Mouse (Mus musculus) ES-CJ7 (cell line): ENCODE results near the gene Lctl.
"Not testable (repeated sequence)": the region's sequence is repeated elsewhere in the genome, so short reads cannot be mapped to it uniquely, and the experiment has no call there.

Experiments
- DNase-seq: peaks from one replicate; pipeline ENCODE4 v3.0.0; 2011; ENCODE audit warnings: low read depth, low spot score

The Lctl gene

GRCm38 (mm10) chr9:64120584-64121277, 3.8 kb downstream of the Lctl start:
- peak; percentile 90 for DNase-seq

GRCm38 (mm10) chr9:64122601-64123000, 5.7 kb downstream of the Lctl start:
- peak; percentile 96 for DNase-seq

- DNase-seq, result peak; percentile 79
Measured at GRCm38 (mm10) chr9:64124846-64125245, 7.9 kb downstream of the Lctl start.

GRCm38 (mm10) chr9:64125307-64125706, 8.4 kb downstream of the Lctl start:
- peak; percentile 46 for DNase-seq

- DNase-seq, result no peak
Measured at GRCm38 (mm10) chr9:64126121-64126520, 9.2 kb downstream of the Lctl start.

- DNase-seq, result no peak
Measured at GRCm38 (mm10) chr9:64131623-64132022, 14.7 kb downstream of the Lctl start.

- DNase-seq, result peak; percentile 59
Measured at GRCm38 (mm10) chr9:64138896-64139295, 21.9 kb downstream of the Lctl start.

- DNase-seq, result no peak
Measured at GRCm38 (mm10) chr9:64139879-64140278, 22.9 kb downstream of the Lctl start.

GRCm38 (mm10) chr9:64156641-64157040, 39.7 kb downstream of the Lctl start:
- DNase-seq, result no peak

- no peak for DNase-seq
Measured at GRCm38 (mm10) chr9:64160471-64160870, 43.5 kb downstream of the Lctl start.

GRCm38 (mm10) chr9:64169967-64170366, 53.0 kb downstream of the Lctl start:
- DNase-seq, result not testable (repeated sequence)

GRCm38 (mm10) chr9:64172145-64172815, 55.3 kb downstream of the Lctl start:
- no peak for DNase-seq

- peak; percentile 89 for DNase-seq
Measured at GRCm38 (mm10) chr9:64172816-64173665, 56.1 kb downstream of the Lctl start, which contains the start of the genes Zwilch and Rpl4. TSS of gene Zwilch (minus strand) at chr9:64173104. TSS of gene Rpl4 (plus strand) at chr9:64173375.

GRCm38 (mm10) chr9:64173666-64174220, 56.8 kb downstream of the Lctl start:
- no peak for DNase-seq

GRCm38 (mm10) chr9:64174341-64174740, 57.4 kb downstream of the Lctl start:
- DNase-seq, result no peak

- no peak for DNase-seq
Measured at GRCm38 (mm10) chr9:64174766-64175165, 57.8 kb downstream of the Lctl start.

GRCm38 (mm10) chr9:64175378-64175777, 58.4 kb downstream of the Lctl start:
- DNase-seq, result no peak

- DNase-seq, result peak; percentile 69
Measured at GRCm38 (mm10) chr9:64178610-64178973, 61.6 kb downstream of the Lctl start.

GRCm38 (mm10) chr9:64178974-64179646, 62.2 kb downstream of the Lctl start, which contains the start of gene Snapc5:
TSS of gene Snapc5 (plus strand) at chr9:64179274.
- DNase-seq, result peak; percentile 95

GRCm38 (mm10) chr9:64183295-64183694, 66.3 kb downstream of the Lctl start:
- not testable (repeated sequence) for DNase-seq

GRCm38 (mm10) chr9:64184166-64184840, 67.4 kb downstream of the Lctl start:
- DNase-seq, result peak; percentile 82
